Mouse (Mus musculus) ES-CJ7 (cell line): ENCODE data around the gene Erich2.

ENCODE experiments used
- DNase-seq: peaks from one replicate; pipeline ENCODE4 v3.0.0; 2011; ENCODE audit warnings: low read depth, low spot score

Gene Erich2

GRCm38 (mm10) chr2:70508496-70508895, at the start of gene Erich2:
Erich2 (plus strand) TSS chr2:70508819.
- peak; percentile 14 for DNase-seq

DNA sequence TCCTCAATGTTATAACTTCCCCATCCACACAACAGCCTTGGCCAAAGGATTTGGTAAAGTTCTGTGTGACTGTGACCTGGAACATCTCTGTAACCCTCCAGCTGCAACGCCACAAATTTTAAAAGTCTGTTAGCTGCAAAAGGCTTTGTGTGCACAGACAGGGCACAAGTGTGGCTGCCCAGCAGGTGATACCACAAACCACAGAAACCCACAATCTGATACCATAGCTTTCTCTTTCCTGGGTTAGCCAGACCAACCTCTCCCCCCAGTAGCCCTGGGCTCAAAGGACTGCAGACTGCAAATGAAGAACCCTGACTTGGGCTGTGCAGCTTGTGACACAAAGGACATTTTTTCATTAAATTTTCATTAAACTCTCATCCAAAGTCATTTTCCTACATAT, 45.0 kb upstream of the Erich2 start:
- DNase-seq: no peak

GRCm38 (mm10) chr2:70471136-70471535, 37.5 kb upstream of the Erich2 start:
- DNase-seq: peak; percentile 16

- peak; percentile 83 for DNase-seq
Measured at GRCm38 (mm10) chr2:70471861-70472620, 36.6 kb upstream of the Erich2 start.

GRCm38 (mm10) chr2:70497715-70498318, 10.8 kb upstream of the Erich2 start:
- DNase-seq: no peak

GRCm38 (mm10) chr2:70503436-70503835, 5.2 kb upstream of the Erich2 start:
- DNase-seq: no peak

GRCm38 (mm10) chr2:70505229-70505628, 3.4 kb upstream of the Erich2 start:
- no peak for DNase-seq

DNA sequence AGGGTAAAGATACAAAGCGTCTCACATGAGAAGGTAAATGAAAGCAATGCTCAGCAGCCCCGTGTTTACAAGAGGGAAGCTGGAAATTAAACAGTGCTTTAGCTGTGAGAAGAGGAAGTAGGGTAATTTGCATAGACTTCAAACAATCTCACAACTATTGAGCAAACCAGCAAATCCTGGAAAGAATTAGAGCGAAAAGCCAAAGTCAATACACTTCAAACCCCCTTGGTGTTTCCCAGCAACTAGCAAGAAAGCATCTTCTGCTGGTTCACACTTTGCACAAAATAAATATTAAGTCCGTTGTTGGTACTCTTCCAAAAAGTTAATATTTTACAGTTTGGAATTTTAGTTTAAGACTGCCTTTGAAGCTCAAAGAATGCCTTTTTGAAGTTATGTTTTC, 2.7 kb upstream of the Erich2 start:
- DNase-seq: no peak

DNA sequence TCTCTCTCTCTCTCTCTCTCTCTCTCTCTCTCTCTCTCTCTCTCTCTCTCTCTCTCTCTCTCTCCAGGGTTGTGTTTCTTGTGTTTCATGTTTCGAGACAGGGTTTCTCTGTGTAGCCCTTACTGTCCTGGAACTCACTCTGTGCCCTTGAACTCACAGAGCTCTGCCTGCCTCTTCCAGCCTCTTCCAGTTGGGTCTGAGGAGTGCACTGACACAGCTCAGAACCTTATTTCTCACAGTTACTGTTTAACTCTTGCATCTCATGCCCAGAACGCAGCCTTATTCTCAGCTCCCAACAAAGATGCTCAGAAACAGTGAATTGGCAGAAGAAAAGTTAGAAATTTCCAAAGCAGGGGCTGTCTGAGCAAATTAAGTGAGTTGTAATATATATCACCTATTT, 2.2 kb upstream of the Erich2 start:
- no peak for DNase-seq

- peak; percentile 66 for DNase-seq
Measured at GRCm38 (mm10) chr2:70509021-70509632, 508 bp downstream of the Erich2 start.

GRCm38 (mm10) chr2:70538283-70538682, 29.7 kb downstream of the Erich2 start:
- peak; percentile 62 for DNase-seq

DNA sequence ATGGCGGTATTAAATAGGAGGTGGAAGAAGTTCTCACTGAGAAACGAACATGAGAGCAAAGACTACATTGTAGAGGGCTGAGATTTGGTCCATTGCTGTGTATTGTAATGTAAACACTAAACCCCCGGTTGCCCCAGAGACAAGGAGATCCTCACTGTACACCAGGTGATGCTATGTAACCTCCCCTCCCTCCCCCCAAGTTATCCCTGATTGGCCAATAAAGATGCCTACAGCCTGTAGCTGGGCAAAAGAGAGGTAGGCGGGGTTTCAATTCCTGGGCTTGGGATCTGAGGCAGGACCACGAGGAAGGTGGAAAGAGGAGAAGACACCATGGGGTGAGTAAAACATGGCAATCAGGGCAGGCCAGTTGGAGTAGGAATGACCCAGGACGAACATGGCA, 42.1 kb downstream of the Erich2 start:
- DNase-seq: peak; percentile 68

DNA sequence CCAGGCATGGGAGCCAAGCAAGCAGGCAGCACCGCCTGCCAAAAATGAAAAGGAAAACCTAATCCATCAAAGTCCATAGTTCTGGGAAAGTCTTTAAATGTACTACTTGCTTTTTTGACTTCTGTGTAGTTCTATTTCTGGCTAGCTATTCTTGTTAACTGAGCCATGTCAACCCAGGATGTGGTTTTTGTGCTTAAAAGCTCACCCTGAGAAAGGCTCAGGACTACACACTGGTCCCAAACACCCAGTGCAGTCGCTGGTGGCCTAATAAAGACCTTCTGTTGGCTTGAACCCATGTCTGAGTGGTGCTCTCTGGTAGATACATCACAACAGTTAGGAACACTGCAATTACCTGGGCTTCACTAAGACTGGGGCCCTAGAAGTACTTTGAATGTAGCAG, 42.8 kb downstream of the Erich2 start:
- DNase-seq: no peak

DNA sequence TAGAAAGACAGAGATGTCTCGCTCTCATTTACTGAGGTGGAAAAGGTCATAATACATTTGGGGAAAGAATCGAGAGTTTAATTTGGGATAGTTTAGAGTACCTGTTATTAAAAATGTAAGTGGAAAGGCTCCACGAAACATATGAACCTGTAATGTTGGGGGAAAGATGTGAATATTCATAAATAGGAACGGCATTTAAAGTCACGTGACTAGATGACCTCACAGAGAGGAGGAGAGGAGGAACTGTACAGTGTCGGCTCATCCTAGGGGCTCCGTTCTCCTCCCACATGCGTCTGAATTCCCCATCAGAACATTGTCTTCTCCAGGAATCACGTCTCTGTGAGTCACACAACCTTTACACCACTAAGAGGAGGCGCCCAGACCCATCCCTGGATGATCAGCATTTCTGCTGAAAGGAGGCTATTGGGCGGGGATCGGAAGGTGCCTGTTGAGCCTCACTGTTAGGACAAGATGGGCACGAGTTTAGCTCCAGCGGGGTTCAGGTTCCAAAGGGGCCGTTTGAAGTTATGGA, 43.5 kb downstream of the Erich2 start:
- DNase-seq: no peak

DNA sequence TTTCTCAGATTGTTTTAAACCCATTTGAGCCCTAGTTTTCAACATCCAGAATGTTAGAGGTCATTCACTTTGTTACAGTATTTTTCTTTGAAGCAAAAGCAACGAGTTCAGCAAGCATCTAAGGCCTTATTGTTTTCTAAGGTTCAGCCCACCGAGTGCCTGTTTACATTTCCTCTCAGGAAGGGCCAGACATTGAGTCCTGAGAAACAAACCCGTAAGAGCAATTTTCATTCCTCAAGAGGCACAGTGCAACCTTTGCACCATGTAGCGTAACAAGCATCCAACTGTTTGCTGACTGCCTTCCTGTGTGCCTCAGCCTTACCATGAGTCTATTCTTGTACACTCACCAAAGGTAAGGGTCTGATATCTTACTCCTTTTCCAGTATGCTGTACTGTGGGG, 44.2 kb downstream of the Erich2 start, which contains the start of gene Gad1:
Gad1 (plus strand) TSS at position 301 of the 400 bp plus-strand sequence.
- no peak for DNase-seq

DNA sequence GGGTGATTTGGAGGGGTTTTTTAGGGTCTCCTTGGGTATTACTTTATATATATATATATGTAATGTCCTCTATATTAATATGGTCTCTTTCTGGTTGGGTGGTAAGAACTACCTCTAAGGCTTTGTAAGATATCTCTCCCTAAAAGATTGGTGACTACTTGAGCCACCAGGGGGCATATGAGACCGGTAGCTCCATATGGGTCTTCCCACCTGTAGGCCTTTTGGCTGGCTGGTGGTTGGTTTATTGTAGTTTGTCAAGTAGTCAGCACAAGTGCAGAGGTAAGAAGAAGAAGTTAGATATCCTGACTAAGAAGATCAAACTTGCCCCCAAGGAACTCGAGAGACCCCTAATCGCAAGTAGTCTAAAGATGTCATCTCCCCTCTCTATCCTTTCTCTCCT, 45.2 kb downstream of the Erich2 start:
- peak; percentile 49 for DNase-seq

DNA sequence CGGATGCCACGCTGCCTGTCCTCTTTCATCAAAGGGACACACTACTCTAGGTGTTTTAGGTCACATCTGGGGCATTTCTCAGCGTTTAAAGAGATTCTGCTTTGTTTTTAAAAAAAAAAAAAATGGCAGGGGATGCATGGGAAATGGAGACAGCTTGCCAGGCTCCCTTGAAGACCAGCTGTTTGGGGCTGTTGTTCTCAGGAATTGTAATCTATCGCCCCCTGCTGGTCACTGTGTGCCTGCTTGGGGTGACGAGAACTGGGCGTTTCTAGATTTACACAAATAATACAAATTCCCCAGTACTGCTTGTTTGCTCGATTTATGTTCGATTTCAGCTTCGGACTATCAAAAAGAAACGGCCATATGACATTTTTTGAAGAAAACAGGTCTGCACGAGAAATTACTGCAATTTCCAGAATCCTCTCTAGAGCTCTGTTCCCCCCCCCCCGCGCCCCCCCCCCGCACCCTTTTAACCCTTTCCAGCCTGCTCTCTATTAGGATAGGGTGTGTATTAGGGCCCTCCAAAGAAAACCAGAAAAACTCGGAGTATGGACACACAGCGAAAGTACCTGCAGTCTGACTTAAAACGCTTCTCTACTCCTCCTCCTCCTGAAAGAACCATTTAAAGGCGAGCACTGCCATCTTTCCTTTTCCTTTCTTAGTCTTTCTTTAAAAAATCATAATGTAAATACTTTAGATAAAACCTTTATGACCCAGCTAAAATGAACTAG, 49.7 kb downstream of the Erich2 start:
- peak; percentile 95 for DNase-seq

- DNase-seq: peak; percentile 62
Measured at GRCm38 (mm10) chr2:70558843-70559451, 50.3 kb downstream of the Erich2 start.

- peak; percentile 91 for DNase-seq
Measured at GRCm38 (mm10) chr2:70559520-70559919, 50.9 kb downstream of the Erich2 start.

- peak; percentile 77 for DNase-seq
Measured at GRCm38 (mm10) chr2:70561077-70561795, 52.6 kb downstream of the Erich2 start.

DNA sequence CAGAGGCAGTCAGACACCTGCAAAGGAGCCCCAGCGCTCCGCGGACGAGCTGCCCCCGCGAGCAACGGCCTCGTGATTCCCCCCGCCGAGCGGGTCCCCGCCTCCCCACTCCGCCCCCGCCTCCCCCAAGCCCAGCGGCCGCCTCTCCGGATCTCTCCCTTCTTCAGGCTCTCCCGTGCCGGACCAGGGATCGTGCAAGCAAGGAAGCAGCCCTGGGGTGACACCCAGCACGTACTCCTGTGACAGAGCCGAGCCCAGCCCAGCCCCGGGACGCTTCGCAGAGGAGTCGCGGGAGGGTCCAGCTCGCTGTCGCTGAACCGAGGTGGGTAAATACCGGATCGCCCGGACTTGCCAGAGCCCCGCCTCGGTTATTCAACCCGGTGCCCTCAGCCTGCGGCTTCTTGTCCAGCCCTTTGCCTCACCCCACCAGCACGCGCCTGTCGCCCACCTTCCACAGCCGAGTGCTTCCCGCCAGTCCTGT, 53.4 kb downstream of the Erich2 start:
- peak; percentile 35 for DNase-seq
